Comparison of ENCODE assay signal across 22 mouse cellular contexts in the genomic region with DNA sequence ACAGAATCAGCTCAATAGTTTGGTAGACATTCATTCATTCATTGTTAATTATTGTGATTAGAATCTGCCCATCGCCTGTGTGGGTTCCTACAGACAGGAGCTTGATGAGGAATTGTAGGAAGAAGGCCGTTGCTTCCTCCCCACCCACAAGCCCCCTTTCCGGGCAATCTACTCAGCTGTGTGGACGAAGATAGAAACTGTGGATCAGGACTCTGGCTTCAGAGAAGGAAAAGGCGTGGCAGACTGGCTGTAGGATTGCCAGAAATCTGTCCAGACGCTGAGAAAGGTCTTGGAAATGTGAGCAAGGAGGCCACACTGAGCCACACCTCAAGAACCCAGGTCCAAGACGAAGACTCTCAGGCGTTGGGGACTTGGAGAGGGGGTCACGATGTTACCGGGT. TPM values are rescaled to one million over a fixed set of nuclear protein-coding genes. Genes with fewer than 3 reads are reported as not detected.
DNase-seq lines count a peak whose midpoint lies in the region; ATAC-seq lines count a peak whose summit lies in the region.
"Had no signal": no experiment of that assay in that cellular context is flagged by ENCODE, and none has a peak within 500 bp of the region (broad histone marks: within the 10 kb centered on the region; RNA-seq: fewer than 3 reads in every experiment).

No protein-coding gene starts in this region.

- no peak overlapping the region for H3K4me3 ChIP-seq in kidney, embryonic 15.5 days (replicated peaks)
- H3K4me3 ChIP-seq: embryonic facial prominence, embryonic 15.5 days; erythroblast, embryonic 14.5 days; forebrain, embryonic 10.5 days; heart, adult 2 months; heart, embryonic 12.5 days; hindbrain, embryonic 10.5 days; hindbrain, embryonic 15.5 days had no signal

- no peak for ATAC-seq in kidney, embryonic 15.5 days (replicated peaks; ENCODE audit: low FRiP score)
- ATAC-seq: activated CD4-positive, CD25-positive, alpha-beta regulatory T cell, adult 4 months; forebrain, embryonic 14.5 days; Patski had no signal

- H3K4me1 ChIP-seq in kidney, embryonic 15.5 days = peaks cover 12% of the 10 kb centered on the region
- H3K4me1 ChIP-seq: forebrain, embryonic 10.5 days; heart, embryonic 12.5 days; hindbrain, embryonic 10.5 days; hindbrain, embryonic 15.5 days had no signal

- WGBS in kidney, embryonic 15.5 days = 68% methylated on average over 10 of the region's 10 CpGs

- no peaks in the 10 kb centered on the region for H3K9me3 ChIP-seq in kidney, embryonic 15.5 days (replicated peaks)
- H3K9me3 ChIP-seq: embryonic facial prominence, embryonic 15.5 days; forebrain, embryonic 10.5 days; heart, embryonic 12.5 days; hindbrain, embryonic 10.5 days; hindbrain, embryonic 15.5 days had no signal

- peak; percentile 16 for DNase-seq in testis, postnatal 10 days (ENCODE audit: low spot score)
- DNase-seq in testis, postnatal 14 days (ENCODE audit: low spot score) = no peak
- peak; percentile 47 to 59 for DNase-seq in kidney, postnatal 25 days
- no peak for DNase-seq in spleen, postnatal 36 days (ENCODE audit: low spot score in 2 of 2)
- DNase-seq in lung, postnatal 14 days = no peak
- DNase-seq: adrenal gland, postnatal 25 days; cerebellum, adult 18-20 months; cerebellum, adult 9-11 months; embryo, embryonic 11 days; gastrocnemius, postnatal 36 days had no signal

- H3K9ac ChIP-seq in kidney, embryonic 15.5 days = no peak overlapping the region
- H3K9ac ChIP-seq: embryonic facial prominence, embryonic 15.5 days; heart, embryonic 12.5 days; hindbrain, embryonic 15.5 days had no signal

- H3K36me3 ChIP-seq in kidney, embryonic 15.5 days = no peaks in the 10 kb centered on the region
- H3K36me3 ChIP-seq: embryonic facial prominence, embryonic 15.5 days; forebrain, embryonic 10.5 days; heart, embryonic 12.5 days; hindbrain, embryonic 10.5 days; hindbrain, embryonic 15.5 days had no signal

- no peak overlapping the region for H3K4me2 ChIP-seq in kidney, embryonic 15.5 days
- H3K4me2 ChIP-seq: embryonic facial prominence, embryonic 15.5 days; heart, embryonic 12.5 days; hindbrain, embryonic 15.5 days had no signal

- H3K27me3 ChIP-seq in kidney, embryonic 15.5 days = no peaks in the 10 kb centered on the region
- H3K27me3 ChIP-seq: CH12.LX; embryonic facial prominence, embryonic 15.5 days; heart, embryonic 12.5 days; hindbrain, embryonic 15.5 days; Patski had no signal

- peak overlapping the region; percentile 38; the same call in 1 of the 2 replicates for H3K27ac ChIP-seq in kidney, embryonic 15.5 days
- H3K27ac ChIP-seq: embryonic facial prominence, embryonic 15.5 days; forebrain, embryonic 10.5 days; heart, adult 2 months; hindbrain, embryonic 10.5 days; hindbrain, embryonic 15.5 days had no signal

RNA-seq across cellular contexts. Expression of gene Lhfpl2, which starts 43.6 kb away (rescaled TPM):
- polyA plus RNA-seq in kidney, embryonic 15.5 days (2015; fragmentation: Nextera tagmentation; extraction: Ambion mirVana) = 87.7 and 89.1 TPM in 2 replicates
- polyA plus RNA-seq: activated CD4-positive, CD25-positive, alpha-beta regulatory T cell, adult 4 months; erythroblast, embryonic 14.5 days had no signal

Comparison
In these comparisons a context has a peak if more than half of its experiments do, and no peak if none do; other contexts are left out.
1. DNase-seq: peak in testis, postnatal 10 days (single experiment) and kidney, postnatal 25 days (2 of 2); none in testis, postnatal 14 days (single experiment), spleen, postnatal 36 days (0 of 2) and lung, postnatal 14 days (single experiment).